Mouse (Mus musculus) CH12.LX (cell line): Measurements from ENCODE around the gene Mab21l1. TPM values are rescaled to one million over a fixed set of nuclear protein-coding genes. Genes with fewer than 3 reads are reported as not detected.

Source experiments
- DNase-seq: peaks from one replicate; pipeline ENCODE4 v3.0.0-alpha.2; 2013; ENCODE audit errors: extremely low read depth
- H3K27ac ChIP-seq: 2 replicates; pipeline ENCODE4 v1.5.1; 2012; ENCODE audit warnings: low read depth, mild to moderate bottlenecking, control low read depth, moderate library complexity; ENCODE audit not compliant: insufficient read depth
- H3K27me3 ChIP-seq: replicated peaks from 2 replicates; pipeline ENCODE3; 2012; ENCODE audit warnings: inconsistent platforms
- H3K36me3 ChIP-seq, 2 experiments: replicated peaks in 1 of 2; 2 replicates each; pipeline versions ENCODE3 to v1.6.1; 2012; ENCODE audit warnings: inconsistent platforms in 1 of 2, low read length in 1 of 2, mild to moderate bottlenecking in 1 of 2, mixed read lengths in 1 of 2, moderate library complexity in 1 of 2; ENCODE audit not compliant: control insufficient read depth in 1 of 2, insufficient read depth in 1 of 2
- H3K4me1 ChIP-seq, 2 experiments: 2 replicates each; pipeline ENCODE4 v1.6.1; 2012; ENCODE audit warnings: inconsistent platforms in 1 of 2, moderate library complexity in 1 of 2; ENCODE audit not compliant: insufficient read depth in 2 of 2, control insufficient read depth in 1 of 2
- H3K4me2 ChIP-seq: 2 replicates; pipeline ENCODE4 v1.6.1; 2012; ENCODE audit warnings: low read depth, mild to moderate bottlenecking, control low read depth; ENCODE audit not compliant: poor library complexity, insufficient read depth, severe bottlenecking
- H3K4me3 ChIP-seq, 3 experiments: fragments of 150-350 bp in 1 of 3; sonication (generic) in 1 of 3; replicated peaks in 1 of 3; 2 replicates each; pipeline versions ENCODE3 to v1.5.1; 2011 to 2012; ENCODE audit warnings: low read depth in 2 of 3, low read length in 2 of 3, mild to moderate bottlenecking in 2 of 3, moderate library complexity in 2 of 3, control low read depth in 1 of 3, improper control_type of control experiment in 1 of 3, inconsistent platforms in 1 of 3, mixed read lengths in 1 of 3; ENCODE audit not compliant: poor library complexity in 1 of 3
- H3K79me2 ChIP-seq: replicated peaks from 2 replicates; pipeline ENCODE4 v1.6.1; 2012; ENCODE audit warnings: mild to moderate bottlenecking, moderate library complexity; ENCODE audit not compliant: control insufficient read depth, poor library complexity, insufficient read depth, severe bottlenecking; ENCODE audit errors: extremely low read depth
- H3K9ac ChIP-seq: 2 replicates; pipeline ENCODE4 v1.6.1; 2012; ENCODE audit warnings: low read depth, mild to moderate bottlenecking, control low read depth, moderate library complexity; ENCODE audit not compliant: insufficient read depth
- H3K9me3 ChIP-seq: replicated peaks from 2 replicates; pipeline ENCODE3; 2012; ENCODE audit warnings: low read length, inconsistent platforms, mixed read lengths
- BHLHE40 ChIP-seq: IDR thresholded peaks from 2 replicates; pipeline ENCODE4 v1.6.1; 2011; ENCODE audit warnings: mild to moderate bottlenecking, low read depth, low read length, improper control_type of control experiment
- CHD1 ChIP-seq: IDR thresholded peaks from 2 replicates; pipeline ENCODE4 v1.6.1; 2012; ENCODE audit warnings: low read depth, low read length, improper control_type of control experiment, inconsistent platforms
- ELF1 ChIP-seq: IDR thresholded peaks from 2 replicates; pipeline ENCODE4 v1.6.1; 2014; ENCODE audit warnings: low read depth, mild to moderate bottlenecking, inconsistent platforms, low read length, improper control_type of control experiment
- EP300 ChIP-seq: IDR thresholded peaks from 2 replicates; pipeline ENCODE4 v1.6.1; 2011; ENCODE audit warnings: low read length, improper control_type of control experiment
- ETS1 ChIP-seq: conservative IDR thresholded peaks from 2 replicates; pipeline ENCODE4 v1.6.1; 2012; ENCODE audit warnings: low read depth, mild to moderate bottlenecking, inconsistent platforms, low read length, improper control_type of control experiment, moderate library complexity
- GABPA ChIP-seq: IDR thresholded peaks from 2 replicates; pipeline ENCODE4 v1.6.1; 2012; ENCODE audit warnings: low read depth, low read length, improper control_type of control experiment, inconsistent platforms; ENCODE audit not compliant: insufficient replicate concordance
- HCFC1 ChIP-seq: IDR thresholded peaks from 2 replicates; pipeline ENCODE4 v1.6.1; 2012; ENCODE audit warnings: low read depth, mild to moderate bottlenecking, inconsistent platforms, low read length, improper control_type of control experiment
- MAFK ChIP-seq: IDR thresholded peaks from 2 replicates; pipeline ENCODE4 v1.6.1; 2011; ENCODE audit warnings: low read length, improper control_type of control experiment; ENCODE audit not compliant: insufficient replicate concordance
- MAX ChIP-seq: IDR thresholded peaks from 2 replicates; pipeline ENCODE4 v1.6.1; 2011; ENCODE audit warnings: low read length, improper control_type of control experiment
- MEF2A ChIP-seq: IDR thresholded peaks from 2 replicates; pipeline ENCODE4 v1.6.1; 2014; ENCODE audit warnings: low read depth, mild to moderate bottlenecking, inconsistent platforms, low read length, improper control_type of control experiment, borderline replicate concordance
- MXI1 ChIP-seq: IDR thresholded peaks from 2 replicates; pipeline ENCODE4 v1.6.1; 2011; ENCODE audit warnings: mild to moderate bottlenecking, low read depth, low read length, improper control_type of control experiment
- POLR2A ChIP-seq: IDR thresholded peaks from 2 replicates; pipeline ENCODE4 v1.6.1; 2011; ENCODE audit warnings: low read depth, mild to moderate bottlenecking, improper control_type of control experiment, low read length
- RAD21 ChIP-seq: IDR thresholded peaks from 2 replicates; pipeline ENCODE4 v1.6.1; 2011; ENCODE audit warnings: low read depth, mild to moderate bottlenecking, low read length, improper control_type of control experiment, moderate library complexity
- RCOR1 ChIP-seq: conservative IDR thresholded peaks from 2 replicates; pipeline ENCODE4 v1.6.1; 2012; ENCODE audit warnings: low read depth, mild to moderate bottlenecking, inconsistent platforms, low read length, improper control_type of control experiment
- SIN3A ChIP-seq: IDR thresholded peaks from 2 replicates; pipeline ENCODE4 v1.6.1; 2012; ENCODE audit warnings: low read length, improper control_type of control experiment, inconsistent platforms
- UBTF ChIP-seq: IDR thresholded peaks from 2 replicates; pipeline ENCODE4 v1.6.1; 2012; ENCODE audit warnings: low read depth, mild to moderate bottlenecking, inconsistent platforms, low read length, improper control_type of control experiment, moderate library complexity
- USF1 ChIP-seq: IDR thresholded peaks from 2 replicates; pipeline ENCODE4 v1.6.1; 2014; ENCODE audit warnings: low read depth, mild to moderate bottlenecking, inconsistent platforms, low read length, improper control_type of control experiment
- USF2 ChIP-seq: conservative IDR thresholded peaks from 2 replicates; pipeline ENCODE4 v1.6.1; 2011; ENCODE audit warnings: low read depth, low read length, improper control_type of control experiment
- ZC3H11A ChIP-seq: IDR thresholded peaks from 2 replicates; pipeline ENCODE4 v1.6.1; 2012; ENCODE audit warnings: low read depth, mild to moderate bottlenecking, inconsistent platforms, low read length, improper control_type of control experiment
- ZMIZ1 ChIP-seq: IDR thresholded peaks from 2 replicates; pipeline ENCODE4 v1.6.1; 2012; ENCODE audit warnings: low read depth, mild to moderate bottlenecking, inconsistent platforms, low read length, improper control_type of control experiment
- dilution Hi-C: fragments of 300-500 bp; cut with MboI; formaldehyde crosslinking; loops from 2 replicates; pipeline ENCODE4 v1.14.3; 2020; ENCODE audit warnings: low sequenced_read_pairs; ENCODE audit not compliant: extremely low pct_unique_long_range_greater_than_20kb, extremely low pct_ligation_motif_present
- in situ Hi-C: fragments of 300-500 bp; cut with MboI; formaldehyde crosslinking; loops from 3 replicates; pipeline ENCODE4 v1.14.3; 2019; ENCODE audit warnings: low sequenced_read_pairs, low pct_ligation_motif_present, low pct_unique_long_range_greater_than_20kb, mixed read lengths
- polyA plus RNA-seq: library from polyadenylated mRNA; unstranded; fragments of >175 nt; gene quantifications from 2 replicates; pipeline ENCODE4 v1.2.1, GENCODE M21; 2012; ENCODE audit warnings: low read depth; ENCODE audit not compliant: insufficient read length
- total RNA-seq, 2 experiments: library from RNA; depleted of rRNA; stranded (reverse); fragments of 300-350 nt in 1 of 2; fragments of >200 nt in 1 of 2; gene quantifications; 2 replicates each; pipeline ENCODE4 v1.2.3; 2012 to 2014

Mab21l1 gene
- total and polyA plus RNA-seq, 3 experiments: not detected

- Histone ChIP-seq H3K4me3 (no peak overlapping the region), H3K36me3 (no peaks in the 10 kb centered on the region), H3K79me2 (no peaks in the 10 kb centered on the region), H3K27ac (no peak overlapping the region), H3K4me1 (no peaks in the 10 kb centered on the region), H3K27me3 (no peaks in the 10 kb centered on the region), H3K4me2 (no peak overlapping the region), H3K9me3 (peaks cover 63% of the 10 kb centered on the region), H3K9ac (no peak overlapping the region)
- TF ChIP-seq ZC3H11A (no peak), MAFK (no peak), ETS1 (no peak), POLR2A (no peak), MAX (no peak), CHD1 (no peak), SIN3A (no peak), ZMIZ1 (no peak), HCFC1 (no peak), USF1 (no peak), GABPA (no peak), EP300 (no peak), ELF1 (no peak)
- no peak for DNase-seq
- in situ Hi-C loops (no loop called here), dilution Hi-C loops (no loop called here)
These were observed 4.7 kb downstream of the Mab21l1 start for GRCm38 (mm10) chr3:55786835-55787486.

GRCm38 (mm10) chr3:55787487-55788213 is 5.3 kb downstream of the Mab21l1 start:
- Histone ChIP-seq H3K4me3 (no peak overlapping the region), H3K27me3 (no peaks in the 10 kb centered on the region), H3K4me1 (no peaks in the 10 kb centered on the region), H3K79me2 (no peaks in the 10 kb centered on the region), H3K9ac (no peak overlapping the region), H3K9me3 (peaks cover 61% of the 10 kb centered on the region), H3K4me2 (no peak overlapping the region), H3K27ac (no peak overlapping the region), H3K36me3 (no peaks in the 10 kb centered on the region)
- DNase-seq: no peak
- dilution Hi-C loops (no loop called here), in situ Hi-C loops (no loop called here)
- TF ChIP-seq USF2 (no peak), RCOR1 (no peak), ETS1 (no peak), MXI1 (no peak), UBTF (no peak), ZMIZ1 (no peak), BHLHE40 (no peak), RAD21 (no peak), MEF2A (no peak)
- TF ChIP-seq, all 38 proteins: peak for 0
